Mouse (Mus musculus): ENCODE measurements around the gene 1810046K07Rik. TPM values are rescaled to one million over a fixed set of nuclear protein-coding genes. Genes with fewer than 3 reads are reported as not detected.

1810046K07Rik gene
- polyA plus RNA-seq (2017; shearing (Covaris generic)): under 1 TPM in 1 of 2 experiments, not detected in 1; 0.26 TPM

GRCm38 (mm10) chr9:51328731-51329130 is at the start of gene 1810046K07Rik:
TSS of gene 1810046K07Rik (minus strand) at chr9:51328917.

DNA sequence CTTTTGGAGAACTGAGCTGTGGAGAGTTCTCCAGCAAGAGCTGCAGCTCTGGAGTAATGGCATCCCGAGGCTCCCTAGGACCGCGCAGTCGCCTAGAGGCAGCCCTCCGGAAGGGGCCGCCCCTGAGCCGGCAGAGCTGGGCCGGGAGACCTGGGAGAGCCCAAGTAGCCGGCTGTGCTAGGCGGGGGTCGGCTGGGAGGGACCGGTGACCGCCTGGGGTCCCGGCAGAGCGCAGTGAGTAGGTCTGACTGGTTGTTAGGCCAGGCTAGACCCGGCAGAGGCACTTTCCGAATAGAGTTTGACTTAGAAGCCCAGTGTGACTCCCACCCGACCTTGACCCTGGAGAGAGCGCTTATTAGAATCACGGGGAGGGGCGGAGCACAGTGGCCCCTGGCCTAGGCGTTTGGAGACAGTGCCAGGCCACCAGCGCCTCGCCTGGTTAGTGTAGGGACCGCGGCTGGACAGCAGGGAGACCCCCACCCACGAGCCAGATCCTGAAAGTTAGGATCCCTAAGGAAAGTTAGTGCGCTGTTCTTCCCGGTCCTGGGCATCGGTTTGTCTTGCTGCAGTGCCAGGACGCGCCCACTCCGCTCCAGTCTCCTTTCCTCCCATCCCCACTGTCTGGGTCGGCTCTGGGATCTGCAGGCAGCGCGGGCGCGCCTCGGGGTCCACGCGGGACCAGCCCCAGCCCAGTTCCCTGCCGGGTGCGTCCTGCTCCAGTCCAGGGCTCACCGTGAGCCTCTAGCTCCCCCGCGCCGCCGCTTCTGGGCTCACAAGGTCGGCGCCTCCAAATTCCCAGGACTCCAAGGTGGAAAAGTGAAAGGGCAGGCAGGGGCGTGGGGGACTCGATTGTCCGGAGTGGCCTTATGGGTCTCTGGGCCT is 50.0 kb downstream of the 1810046K07Rik start, which contains the start of gene Colca2:
Gene Colca2, minus strand, starts transcription at position 70 of the 882 bp plus-strand sequence.

Other genes starting within 250 kb of the 1810046K07Rik start
- gene 4833427G06Rik, start 226.8 kb downstream of the 1810046K07Rik start, polyA plus RNA-seq (2017; shearing (Covaris generic)): not detected
- under 1 TPM in 1 of 2 experiments, not detected in 1; 0.04 TPM for gene Gm32742, start 163.4 kb downstream of the 1810046K07Rik start, polyA plus RNA-seq (2017; shearing (Covaris generic))
- 1 to 10 TPM; 2.5 to 8.1 TPM for gene Pou2af1, start 115.2 kb downstream of the 1810046K07Rik start, polyA plus RNA-seq (2017; shearing (Covaris generic))
- gene Colca2, start 50.3 kb downstream of the 1810046K07Rik start, polyA plus RNA-seq (2017; shearing (Covaris generic)): not detected

Measured in activated CD4-positive, CD25-positive, alpha-beta regulatory T cell (primary cell).